Mouse (Mus musculus): ENCODE results near the gene Epha1. TPM values are rescaled to one million over a fixed set of nuclear protein-coding genes. Genes with fewer than 3 reads are reported as not detected.

Epha1 gene
- polyA plus RNA-seq (2015; fragmentation: Nextera tagmentation; extraction: Ambion mirVana): 13.3 and 13.7 TPM in 2 replicates

GRCm38 (mm10) chr6:42372816-42373547, at the start of gene Epha1:
Gene Epha1 (minus strand): TSS chr6:42373268.
- H3K4me2 ChIP-seq (replicated peaks; ENCODE audit: low read depth): peak within 1 kb of the TSS; percentile 89
- H3K27ac ChIP-seq (ENCODE audit: low read depth, low read length): peak within 1 kb of the TSS; percentile 82
- under 1% methylated on average over 36 of the region's 36 CpGs for WGBS
- H3K9me3 ChIP-seq (ENCODE audit: control insufficient read depth): no peaks in the 10 kb centered on the region
- peak within 1 kb of the TSS; percentile 61 for H3K9ac ChIP-seq (ENCODE audit: low read depth, low read length)
- peak; percentile 69 for TF ChIP-seq CTCF (IDR thresholded peaks at IDR 0.05; ENCODE audit: low read depth)
- peaks cover 4% of the 10 kb centered on the region; the same call in 1 of the 2 replicates for H3K4me1 ChIP-seq (replicated peaks; ENCODE audit: control insufficient read depth, insufficient read depth, low read length)
- ATAC-seq: peak; percentile 92
- H3K4me3 ChIP-seq (ENCODE audit: low read depth, low read length): peak within 1 kb of the TSS; percentile 59
- no peaks in the 10 kb centered on the region for H3K27me3 ChIP-seq (replicated peaks; ENCODE audit: control insufficient read depth, insufficient read depth, low read length)
- no peaks in the 10 kb centered on the region for H3K36me3 ChIP-seq (ENCODE audit: control insufficient read depth, insufficient read depth)

GRCm38 (mm10) chr6:42421439-42421838, 48.4 kb upstream of the Epha1 start:
- no peak overlapping the region for H3K9ac ChIP-seq (ENCODE audit: low read depth, low read length)
- no peak for TF ChIP-seq CTCF (IDR thresholded peaks at IDR 0.05; ENCODE audit: low read depth)
- H3K27me3 ChIP-seq (replicated peaks; ENCODE audit: control insufficient read depth, insufficient read depth, low read length): no peaks in the 10 kb centered on the region
- H3K4me1 ChIP-seq (replicated peaks; ENCODE audit: control insufficient read depth, insufficient read depth, low read length): no peaks in the 10 kb centered on the region
- no peak for ATAC-seq
- H3K4me3 ChIP-seq (ENCODE audit: low read depth, low read length): no peak overlapping the region
- H3K27ac ChIP-seq (ENCODE audit: low read depth, low read length): no peak overlapping the region
- no peaks in the 10 kb centered on the region for H3K36me3 ChIP-seq (ENCODE audit: control insufficient read depth, insufficient read depth)
- H3K9me3 ChIP-seq (ENCODE audit: control insufficient read depth): no peaks in the 10 kb centered on the region
- H3K4me2 ChIP-seq (replicated peaks; ENCODE audit: low read depth): no peak overlapping the region
- 74% methylated on average over 2 of the region's 2 CpGs for WGBS

- Histone ChIP-seq H3K9ac (ENCODE audit: low read depth, low read length) (no peak overlapping the region), H3K36me3 (ENCODE audit: control insufficient read depth, insufficient read depth) (no peaks in the 10 kb centered on the region), H3K4me3 (ENCODE audit: low read depth, low read length) (no peak overlapping the region), H3K27ac (ENCODE audit: low read depth, low read length) (no peak overlapping the region), H3K4me2 (replicated peaks; ENCODE audit: low read depth) (no peak overlapping the region), H3K4me1 (replicated peaks; ENCODE audit: control insufficient read depth, insufficient read depth, low read length) (no peaks in the 10 kb centered on the region), H3K9me3 (ENCODE audit: control insufficient read depth) (no peaks in the 10 kb centered on the region), H3K27me3 (replicated peaks; ENCODE audit: control insufficient read depth, insufficient read depth, low read length) (no peaks in the 10 kb centered on the region)
- WGBS: 88% methylated on average over 2 of the region's 2 CpGs
- ATAC-seq: no peak
- TF ChIP-seq CTCF (IDR thresholded peaks at IDR 0.05; ENCODE audit: low read depth): no peak
Observed at GRCm38 (mm10) chr6:42419443-42419842, 46.4 kb upstream of the Epha1 start.

- Histone ChIP-seq H3K27ac (ENCODE audit: low read depth, low read length) (no peak within 1 kb of the TSS), H3K4me1 (replicated peaks; ENCODE audit: control insufficient read depth, insufficient read depth, low read length) (no peaks in the 10 kb centered on the region), H3K9ac (ENCODE audit: low read depth, low read length) (no peak within 1 kb of the TSS), H3K4me2 (replicated peaks; ENCODE audit: low read depth) (no peak within 1 kb of the TSS), H3K27me3 (replicated peaks; ENCODE audit: control insufficient read depth, insufficient read depth, low read length) (no peaks in the 10 kb centered on the region), H3K4me3 (ENCODE audit: low read depth, low read length) (no peak within 1 kb of the TSS), H3K9me3 (ENCODE audit: control insufficient read depth) (no peaks in the 10 kb centered on the region), H3K36me3 (ENCODE audit: control insufficient read depth, insufficient read depth) (no peaks in the 10 kb centered on the region)
- 88% methylated on average over 2 of the region's 2 CpGs for WGBS
- no peak for TF ChIP-seq CTCF (IDR thresholded peaks at IDR 0.05; ENCODE audit: low read depth)
- ATAC-seq: no peak
Observed at GRCm38 (mm10) chr6:42405134-42405533, 32.1 kb upstream of the Epha1 start, which contains the start of gene Tas2r135. Gene Tas2r135 (plus strand): TSS chr6:42405434.

- Histone ChIP-seq H3K4me1 (replicated peaks; ENCODE audit: control insufficient read depth, insufficient read depth, low read length) (no peaks in the 10 kb centered on the region), H3K9ac (ENCODE audit: low read depth, low read length) (no peak within 1 kb of the TSS), H3K9me3 (ENCODE audit: control insufficient read depth) (no peaks in the 10 kb centered on the region), H3K27ac (ENCODE audit: low read depth, low read length) (no peak within 1 kb of the TSS), H3K4me2 (replicated peaks; ENCODE audit: low read depth) (no peak within 1 kb of the TSS), H3K27me3 (replicated peaks; ENCODE audit: control insufficient read depth, insufficient read depth, low read length) (no peaks in the 10 kb centered on the region), H3K4me3 (ENCODE audit: low read depth, low read length) (no peak within 1 kb of the TSS), H3K36me3 (ENCODE audit: control insufficient read depth, insufficient read depth) (no peaks in the 10 kb centered on the region)
- TF ChIP-seq CTCF (IDR thresholded peaks at IDR 0.05; ENCODE audit: low read depth): no peak
- ATAC-seq: no peak
- 79% methylated on average over 1 of the region's 1 CpGs for WGBS
Observed at GRCm38 (mm10) chr6:42399938-42400337, 26.9 kb upstream of the Epha1 start, which contains the start of gene Tas2r143. Gene Tas2r143 (plus strand): TSS chr6:42400238.

- ATAC-seq: no peak
- Histone ChIP-seq H3K9me3 (ENCODE audit: control insufficient read depth) (no peaks in the 10 kb centered on the region), H3K27me3 (replicated peaks; ENCODE audit: control insufficient read depth, insufficient read depth, low read length) (no peaks in the 10 kb centered on the region), H3K4me2 (replicated peaks; ENCODE audit: low read depth) (no peak overlapping the region), H3K9ac (ENCODE audit: low read depth, low read length) (no peak overlapping the region), H3K4me3 (ENCODE audit: low read depth, low read length) (no peak overlapping the region), H3K27ac (ENCODE audit: low read depth, low read length) (no peak overlapping the region), H3K4me1 (replicated peaks; ENCODE audit: control insufficient read depth, insufficient read depth, low read length) (no peaks in the 10 kb centered on the region), H3K36me3 (ENCODE audit: control insufficient read depth, insufficient read depth) (no peaks in the 10 kb centered on the region)
- WGBS: 90% methylated on average over 1 of the region's 1 CpGs
- no peak for TF ChIP-seq CTCF (IDR thresholded peaks at IDR 0.05; ENCODE audit: low read depth)
Observed at GRCm38 (mm10) chr6:42398998-42399397, 25.9 kb upstream of the Epha1 start.
